Mouse (Mus musculus) leukemia stem cell, adult 10-12 weeks (primary cell): ENCODE results near the gene Gjb3. TPM values are rescaled to one million over a fixed set of nuclear protein-coding genes. Genes with fewer than 3 reads are reported as not detected.

Experiments used
- polyA plus RNA-seq: library from polyadenylated mRNA; stranded (reverse); fragments of >175 nt; gene quantifications from 2 replicates; pipeline ENCODE4 v1.2.3, GENCODE M21; 2012; ENCODE audit warnings: low replicate concordance

Gjb3 gene
- polyA plus RNA-seq, result 0.36 TPM in 1 of 2 replicates, not detected in the other

GRCm38 (mm10) chr4:127330181-127331100 is at the start of gene Gjb3:
Gene Gjb3 (minus strand): TSS chr4:127330844.

GRCm38 (mm10) chr4:127358018-127358417 is 27.4 kb upstream of the Gjb3 start, which contains the start of gene Gjb5:
Gene Gjb5 (minus strand): TSS chr4:127358181.

GRCm38 (mm10) chr4:127353951-127354438 is 23.4 kb upstream of the Gjb3 start, which contains the start of gene Gjb4:
Gene Gjb4 (minus strand): TSS chr4:127354081.

GRCm38 (mm10) chr4:127313861-127314260 is 16.8 kb downstream of the Gjb3 start, which contains the start of gene Gja4:
Gene Gja4 (minus strand): TSS chr4:127314039.

Other genes with a start within 250 kb of the Gjb3 start
- 0.50 and 0.63 TPM in 2 replicates for gene Tmem35b, start 207.2 kb downstream of the Gjb3 start, polyA plus RNA-seq
- gene Dlgap3, start 161.6 kb downstream of the Gjb3 start, polyA plus RNA-seq, result 0.59 and 3.9 TPM in 2 replicates
- 14.9 and 20.2 TPM in 2 replicates for gene Smim12, start 87.1 kb downstream of the Gjb3 start, polyA plus RNA-seq
- gene Gja4, start 16.8 kb downstream of the Gjb3 start, polyA plus RNA-seq, result 0.74 and 1.1 TPM in 2 replicates
- not detected in 2 replicates for gene Gjb4, start 23.2 kb upstream of the Gjb3 start, polyA plus RNA-seq
- gene Gjb5, start 27.3 kb upstream of the Gjb3 start, polyA plus RNA-seq, result not detected in 2 replicates